Mouse (Mus musculus) embryonic fibroblast, embryonic 13.5 days (primary cell): ENCODE results near the gene Zfp286.

Experiments
- CTCF ChIP-seq: IDR thresholded peaks from 2 replicates; pipeline ENCODE4 v1.5.1; 2011; ENCODE audit warnings: mild to moderate bottlenecking, control low read depth, low read length, moderate library complexity, borderline replicate concordance; ENCODE audit not compliant: insufficient read depth
- POLR2A ChIP-seq: IDR thresholded peaks from 2 replicates; pipeline ENCODE4 v1.6.1; 2011; ENCODE audit warnings: low read depth, mild to moderate bottlenecking, control low read depth, low read length, moderate library complexity

DNA sequence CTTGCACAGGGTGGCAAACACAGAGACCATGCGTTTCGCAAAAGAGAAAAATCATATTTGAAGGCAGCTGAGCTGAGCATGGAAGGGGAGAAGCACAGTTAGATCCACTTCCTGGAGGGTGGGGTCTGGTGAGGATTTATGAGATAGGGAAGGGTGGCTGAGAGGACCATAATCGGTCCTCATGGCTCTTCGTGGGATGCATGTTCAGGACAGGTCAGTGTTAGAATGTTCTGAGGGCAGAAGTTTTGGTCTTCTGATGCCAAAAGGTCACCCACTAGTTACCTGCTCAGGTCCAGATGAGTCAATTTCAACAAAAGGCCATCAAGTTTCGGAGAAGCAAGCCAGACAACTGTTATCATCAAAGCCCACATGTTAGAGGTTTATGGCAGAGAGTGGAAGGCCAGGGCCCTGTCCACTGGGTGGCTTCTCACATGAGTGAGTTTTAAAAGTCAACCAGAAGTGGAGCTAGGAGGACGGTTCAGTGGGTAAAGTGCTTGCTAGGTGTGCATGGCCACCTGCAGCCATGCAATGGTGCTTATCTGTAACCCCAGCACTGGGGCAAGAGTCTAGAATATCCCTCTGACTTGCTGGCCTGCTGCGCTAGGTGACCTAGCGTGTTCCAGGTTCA is 29.9 kb upstream of the Zfp286 start:
- TF ChIP-seq CTCF (no peak), POLR2A (no peak)
